16 mouse cellular contexts compared by ENCODE assay signal in the genomic region with DNA sequence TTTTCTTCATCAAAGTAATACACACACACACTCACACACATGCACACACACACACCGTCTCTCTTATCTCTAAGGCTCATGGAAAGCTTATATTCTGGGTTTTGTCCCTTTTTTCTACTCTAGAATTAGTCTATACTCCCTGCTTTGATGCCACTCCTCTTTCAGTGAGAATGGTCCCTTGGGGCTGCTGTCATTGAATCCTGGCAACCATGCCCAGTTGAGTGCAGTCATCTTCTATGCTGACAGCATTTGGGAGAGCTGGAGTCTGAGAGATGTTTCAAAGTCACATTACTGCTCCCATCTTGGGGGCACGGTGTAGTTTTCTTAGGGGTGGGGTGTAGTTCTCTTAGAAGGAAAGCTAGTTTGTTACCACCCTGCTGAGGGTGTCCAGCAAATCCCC.
"Had no signal": no experiment of that assay in that cellular context is flagged by ENCODE, and none has a peak within 500 bp of the region (broad histone marks: within the 10 kb centered on the region; RNA-seq: fewer than 3 reads in every experiment).

No protein-coding gene starts in this region.

- H3K4me1 ChIP-seq: liver, embryonic 15.5 days had no signal

- H3K4me3 ChIP-seq: layer of hippocampus, adult 2 months; limb, embryonic 10.5 days; liver, embryonic 15.5 days; myocyte; neural tube, embryonic 15.5 days had no signal

- H3K27ac ChIP-seq: layer of hippocampus, adult 2 months; limb, embryonic 10.5 days; liver, embryonic 15.5 days; neural tube, embryonic 15.5 days had no signal

- H3K36me3 ChIP-seq: limb, embryonic 10.5 days; liver, embryonic 15.5 days; neural tube, embryonic 15.5 days had no signal

- H3K27me3 ChIP-seq: neural tube, embryonic 15.5 days had no signal

- DNase-seq: kidney, postnatal 10 days; kidney, postnatal 4 days; lung, adult 2 months; lung, postnatal 10 days; lung, postnatal 4 days; right cerebral cortex, postnatal 4 days; spleen, adult 18-20 months; thymus, adult 18-20 months; thymus, postnatal 14 days had no signal

- H3K9ac ChIP-seq: liver, embryonic 15.5 days; neural tube, embryonic 15.5 days had no signal

- H3K9me3 ChIP-seq: limb, embryonic 10.5 days; liver, embryonic 15.5 days; neural tube, embryonic 15.5 days had no signal

- H3K4me2 ChIP-seq: liver, embryonic 11.5 days; liver, embryonic 15.5 days; midbrain, embryonic 11.5 days; neural tube, embryonic 15.5 days had no signal
